Mouse (Mus musculus): ENCODE measurements around the gene Rnf169. TPM values are rescaled to one million over a fixed set of nuclear protein-coding genes. Genes with fewer than 3 reads are reported as not detected.
A peak's percentile ranks its signal among the peaks of the same experiment; 100 is the strongest.

Gene Rnf169
- polyA plus RNA-seq, 1 experiment from 2014 or later = 5.5 TPM

DNA sequence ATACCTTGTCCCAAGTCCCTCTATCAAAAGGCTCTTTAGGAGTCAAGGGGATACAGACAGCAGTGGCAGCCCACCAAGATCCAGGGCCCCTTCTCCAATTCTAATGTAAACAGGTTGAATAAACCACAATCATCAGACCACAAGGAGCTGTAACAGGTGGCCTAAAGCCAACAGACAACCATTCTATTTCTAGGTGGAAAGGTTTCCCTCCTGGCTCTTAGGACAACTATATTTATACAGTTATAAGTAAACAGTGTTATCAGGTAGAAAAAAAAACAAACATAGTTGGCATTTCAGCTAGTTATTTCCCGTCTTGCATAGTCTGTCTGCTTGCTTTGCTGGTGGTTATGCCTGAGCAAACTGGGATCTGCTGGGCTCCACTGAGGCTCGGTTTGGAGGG is 59.8 kb downstream of the Rnf169 start:
- Histone ChIP-seq H3K4me1 (replicated peaks) (peaks cover 22% of the 10 kb centered on the region), H3K27ac (no peak overlapping the region), H3K9ac (replicated peaks) (no peak overlapping the region), H3K27me3 (peaks cover 24% of the 10 kb centered on the region), H3K9me3 (no peaks in the 10 kb centered on the region), H3K36me3 (peaks cover 37% of the 10 kb centered on the region), H3K4me3 (replicated peaks) (no peak overlapping the region), H3K4me2 (replicated peaks) (no peak overlapping the region)
- no peak for ATAC-seq
- 80% methylated on average over 2 of the region's 2 CpGs for WGBS

GRCm38 (mm10) chr7:99919971-99920370 is 60.3 kb downstream of the Rnf169 start:
- Histone ChIP-seq H3K36me3 (peaks cover 33% of the 10 kb centered on the region), H3K9ac (replicated peaks) (no peak overlapping the region), H3K4me1 (replicated peaks) (peaks cover 22% of the 10 kb centered on the region), H3K9me3 (no peaks in the 10 kb centered on the region), H3K4me3 (replicated peaks) (no peak overlapping the region), H3K4me2 (replicated peaks) (no peak overlapping the region), H3K27me3 (peaks cover 24% of the 10 kb centered on the region), H3K27ac (no peak overlapping the region)
- WGBS = 92% methylated on average over 6 of the region's 6 CpGs
- no peak for ATAC-seq

DNA sequence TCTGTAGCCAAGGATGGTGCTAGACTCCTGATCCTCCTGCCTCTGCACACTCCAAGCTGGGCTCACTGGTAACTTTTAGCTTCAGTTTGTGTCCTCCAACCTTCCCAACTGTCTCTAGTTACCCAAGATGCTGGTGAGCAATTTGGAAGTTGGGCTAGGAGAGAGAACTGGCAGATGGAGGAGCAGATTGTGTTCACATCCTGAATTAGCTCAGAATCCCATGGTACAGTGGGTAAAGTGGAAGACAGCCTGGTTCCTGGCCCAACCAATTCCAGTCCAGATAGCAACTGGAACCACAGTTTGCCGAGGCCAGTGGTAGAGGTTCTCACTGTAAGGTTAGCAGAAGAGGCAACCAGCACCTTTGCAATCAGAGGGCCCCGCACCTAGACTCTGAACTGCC is 61.1 kb downstream of the Rnf169 start:
- H3K36me3 ChIP-seq = peaks cover 25% of the 10 kb centered on the region
- no peaks in the 10 kb centered on the region for H3K9me3 ChIP-seq
- no peak overlapping the region for H3K9ac ChIP-seq (replicated peaks)
- H3K4me1 ChIP-seq (replicated peaks) = peaks cover 22% of the 10 kb centered on the region
- ATAC-seq = no peak
- H3K27ac ChIP-seq = no peak overlapping the region
- 96% methylated on average over 2 of the region's 2 CpGs for WGBS
- no peak overlapping the region for H3K4me2 ChIP-seq (replicated peaks)
- peaks cover 24% of the 10 kb centered on the region for H3K27me3 ChIP-seq
- H3K4me3 ChIP-seq (replicated peaks) = no peak overlapping the region

- peak overlapping the region; percentile 36 for H3K4me3 ChIP-seq (replicated peaks)
- no peak overlapping the region for H3K27ac ChIP-seq
- no peaks in the 10 kb centered on the region for H3K9me3 ChIP-seq
- peak overlapping the region; percentile 43; the same call in 1 of the 2 replicates for H3K9ac ChIP-seq (replicated peaks)
- H3K36me3 ChIP-seq = peaks cover 10% of the 10 kb centered on the region
- peak overlapping the region; percentile 62 for H3K4me2 ChIP-seq (replicated peaks)
- H3K4me1 ChIP-seq (replicated peaks) = peaks cover 22% of the 10 kb centered on the region
- 1% methylated on average over 36 of the region's 36 CpGs for WGBS
- peak; percentile 75 for ATAC-seq
- H3K27me3 ChIP-seq = peaks cover 24% of the 10 kb centered on the region
Measured at GRCm38 (mm10) chr7:99917320-99917844, 62.9 kb downstream of the Rnf169 start.

- H3K4me2 ChIP-seq (replicated peaks) = peak overlapping the region; percentile 62
- peak overlapping the region; percentile 36 for H3K4me3 ChIP-seq (replicated peaks)
- peaks cover 22% of the 10 kb centered on the region for H3K4me1 ChIP-seq (replicated peaks)
- H3K27me3 ChIP-seq = peaks cover 24% of the 10 kb centered on the region
- WGBS = 6% methylated on average over 22 of the region's 22 CpGs
- H3K27ac ChIP-seq = no peak overlapping the region
- peak overlapping the region; percentile 43; the same call in 1 of the 2 replicates for H3K9ac ChIP-seq (replicated peaks)
- ATAC-seq = peak; percentile 54
- H3K36me3 ChIP-seq = peaks cover 10% of the 10 kb centered on the region
- no peaks in the 10 kb centered on the region for H3K9me3 ChIP-seq
Measured at GRCm38 (mm10) chr7:99916741-99917319, 63.4 kb downstream of the Rnf169 start.

- no peak overlapping the region for H3K4me3 ChIP-seq (replicated peaks)
- peaks cover 24% of the 10 kb centered on the region for H3K27me3 ChIP-seq
- no peak overlapping the region for H3K9ac ChIP-seq (replicated peaks)
- 0 out of 2 replicates have a peak, but pooled peaks cover 1% of the 10 kb centered on the region for H3K9me3 ChIP-seq
- 84% methylated on average over 2 of the region's 2 CpGs for WGBS
- no peak overlapping the region for H3K4me2 ChIP-seq (replicated peaks)
- H3K27ac ChIP-seq = no peak overlapping the region
- H3K36me3 ChIP-seq = peaks cover 6% of the 10 kb centered on the region
- no peak for ATAC-seq
- peaks cover 22% of the 10 kb centered on the region for H3K4me1 ChIP-seq (replicated peaks)
Measured at GRCm38 (mm10) chr7:99915511-99915910, 64.7 kb downstream of the Rnf169 start.

- no peak overlapping the region for H3K4me2 ChIP-seq (replicated peaks)
- peaks cover 24% of the 10 kb centered on the region for H3K27me3 ChIP-seq
- H3K27ac ChIP-seq = no peak overlapping the region
- no peaks in the 10 kb centered on the region; the same call in 1 of the 2 replicates for H3K36me3 ChIP-seq
- 0 out of 2 replicates have a peak, but pooled peaks cover 3% of the 10 kb centered on the region for H3K9me3 ChIP-seq
- no peak for ATAC-seq
- WGBS = 87% methylated on average over 10 of the region's 10 CpGs
- H3K9ac ChIP-seq (replicated peaks) = no peak overlapping the region
- H3K4me1 ChIP-seq (replicated peaks) = peaks cover 22% of the 10 kb centered on the region
- no peak overlapping the region for H3K4me3 ChIP-seq (replicated peaks)
Measured at GRCm38 (mm10) chr7:99914316-99914715, 65.9 kb downstream of the Rnf169 start.

GRCm38 (mm10) chr7:99911038-99911437 is 69.2 kb downstream of the Rnf169 start:
- Histone ChIP-seq H3K9ac (replicated peaks) (no peak overlapping the region), H3K4me2 (replicated peaks) (no peak overlapping the region), H3K4me1 (replicated peaks) (no peaks in the 10 kb centered on the region), H3K27me3 (no peaks in the 10 kb centered on the region), H3K36me3 (no peaks in the 10 kb centered on the region), H3K4me3 (replicated peaks) (no peak overlapping the region), H3K9me3 (0 out of 2 replicates have a peak, but pooled peaks cover 3% of the 10 kb centered on the region), H3K27ac (no peak overlapping the region)
- ATAC-seq = no peak
- WGBS = 81% methylated on average over 5 of the region's 5 CpGs

GRCm38 (mm10) chr7:99907463-99907862 is 72.8 kb downstream of the Rnf169 start:
- Histone ChIP-seq H3K9ac (replicated peaks) (no peak overlapping the region), H3K4me1 (replicated peaks) (no peaks in the 10 kb centered on the region), H3K4me3 (replicated peaks) (no peak overlapping the region), H3K36me3 (no peaks in the 10 kb centered on the region), H3K4me2 (replicated peaks) (no peak overlapping the region), H3K27ac (no peak overlapping the region), H3K27me3 (no peaks in the 10 kb centered on the region), H3K9me3 (0 out of 2 replicates have a peak, but pooled peaks cover 3% of the 10 kb centered on the region)
- WGBS = 86% methylated on average over 3 of the region's 3 CpGs
- no peak for ATAC-seq

- H3K4me2 ChIP-seq (replicated peaks) = no peak overlapping the region
- no peaks in the 10 kb centered on the region for H3K36me3 ChIP-seq
- H3K4me3 ChIP-seq (replicated peaks) = no peak overlapping the region
- 0 out of 2 replicates have a peak, but pooled peaks cover 4% of the 10 kb centered on the region for H3K4me1 ChIP-seq (replicated peaks)
- 82% methylated on average over 3 of the region's 3 CpGs for WGBS
- ATAC-seq = no peak
- H3K27ac ChIP-seq = no peak overlapping the region
- 0 out of 2 replicates have a peak, but pooled peaks cover 3% of the 10 kb centered on the region for H3K9me3 ChIP-seq
- no peaks in the 10 kb centered on the region for H3K27me3 ChIP-seq
- no peak overlapping the region for H3K9ac ChIP-seq (replicated peaks)
Measured at GRCm38 (mm10) chr7:99906346-99906745, 73.9 kb downstream of the Rnf169 start.

GRCm38 (mm10) chr7:99904421-99905005 is 75.7 kb downstream of the Rnf169 start:
- WGBS = 72% methylated on average over 3 of the region's 3 CpGs
- Histone ChIP-seq H3K27me3 (no peaks in the 10 kb centered on the region), H3K4me3 (replicated peaks) (no peak overlapping the region), H3K9me3 (no peaks in the 10 kb centered on the region), H3K4me2 (replicated peaks) (no peak overlapping the region), H3K9ac (replicated peaks) (no peak overlapping the region), H3K27ac (no peak overlapping the region), H3K36me3 (no peaks in the 10 kb centered on the region), H3K4me1 (replicated peaks) (0 out of 2 replicates have a peak, but pooled peaks cover 12% of the 10 kb centered on the region)
- no peak for ATAC-seq

DNA sequence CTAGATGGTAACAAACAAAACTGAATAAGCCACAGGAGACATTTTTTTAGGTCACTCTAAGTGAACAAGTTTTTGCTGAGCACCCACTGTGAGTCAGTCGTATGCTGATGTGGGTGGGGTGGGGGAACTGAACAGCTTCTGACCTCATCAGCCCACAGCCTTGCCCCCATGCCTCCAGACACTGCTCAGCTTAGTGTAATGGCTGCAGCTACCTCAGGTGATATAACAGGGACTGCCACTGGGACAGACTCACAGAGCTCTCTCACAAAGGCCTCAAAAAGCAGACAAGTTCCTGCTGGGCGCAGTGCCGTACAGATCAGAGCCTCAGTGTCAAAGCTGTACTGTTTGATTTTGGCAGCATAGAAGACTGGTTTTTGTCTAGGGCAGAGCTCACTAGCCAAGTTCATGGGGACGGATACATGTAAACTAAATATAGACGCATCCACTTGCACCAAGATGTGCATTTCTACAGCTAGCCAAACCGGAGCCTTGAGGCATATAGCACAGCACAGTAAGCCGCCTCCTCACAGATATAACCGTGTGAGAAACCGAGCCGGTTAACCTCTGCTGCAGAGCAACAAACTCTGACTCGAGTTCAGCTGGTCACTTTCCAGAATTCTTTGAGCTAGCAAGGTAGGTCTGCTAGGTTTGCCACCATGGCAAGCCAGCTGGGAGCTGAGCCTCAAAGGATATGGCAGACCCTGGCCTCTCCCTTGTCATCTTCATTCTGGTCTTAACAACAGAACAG is 77.2 kb downstream of the Rnf169 start:
- Histone ChIP-seq H3K4me2 (replicated peaks) (no peak overlapping the region), H3K9me3 (no peaks in the 10 kb centered on the region), H3K4me1 (replicated peaks) (0 out of 2 replicates have a peak, but pooled peaks cover 12% of the 10 kb centered on the region), H3K36me3 (no peaks in the 10 kb centered on the region), H3K4me3 (replicated peaks) (no peak overlapping the region), H3K27me3 (no peaks in the 10 kb centered on the region), H3K27ac (no peak overlapping the region), H3K9ac (replicated peaks) (no peak overlapping the region)
- 80% methylated on average over 11 of the region's 11 CpGs for WGBS
- 0 out of 2 replicates have a peak, but pooled peaks have one; percentile 34 for ATAC-seq
